Mouse (Mus musculus): ENCODE measurements around the gene Tmf1.

The Tmf1 gene

DNA sequence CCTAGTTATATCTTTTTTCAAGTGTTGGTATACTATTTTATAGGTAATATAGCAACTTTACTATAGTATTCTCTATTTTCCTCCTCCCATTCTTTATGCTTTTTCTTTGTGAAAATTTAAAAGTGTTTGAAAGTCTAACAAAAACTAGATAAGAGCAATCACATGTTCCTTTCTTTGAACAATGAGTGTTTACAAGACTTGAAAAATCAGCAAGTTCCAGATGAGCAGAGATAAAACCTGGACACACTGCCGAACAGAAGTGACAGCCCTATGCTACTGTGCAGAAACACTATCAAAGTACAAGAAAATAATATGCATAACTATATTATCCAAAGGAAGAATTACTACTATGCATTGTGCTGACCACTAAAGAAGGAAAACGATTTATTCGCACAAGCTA is 23.6 kb upstream of the Tmf1 start:
- DNase-seq, result no peak

DNA sequence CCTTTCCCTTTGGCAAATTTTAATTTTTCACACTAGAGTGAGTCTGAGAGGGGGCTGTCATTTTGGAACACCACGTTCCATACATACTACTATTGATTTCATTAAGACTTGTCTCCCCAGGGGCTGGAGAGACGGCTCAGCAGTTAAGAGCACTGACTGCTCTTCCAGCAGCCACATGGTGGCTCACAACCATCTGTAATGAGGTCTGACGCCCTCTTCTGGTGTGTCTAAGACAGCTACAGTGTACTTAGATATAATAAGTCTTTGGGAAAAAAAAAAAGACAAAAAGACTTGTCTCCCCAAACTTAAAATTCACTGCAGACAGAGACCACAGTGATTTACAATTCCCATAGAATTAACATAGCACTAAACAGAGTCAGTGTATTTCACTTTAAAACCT is 21.5 kb upstream of the Tmf1 start:
- no peak for DNase-seq

DNA sequence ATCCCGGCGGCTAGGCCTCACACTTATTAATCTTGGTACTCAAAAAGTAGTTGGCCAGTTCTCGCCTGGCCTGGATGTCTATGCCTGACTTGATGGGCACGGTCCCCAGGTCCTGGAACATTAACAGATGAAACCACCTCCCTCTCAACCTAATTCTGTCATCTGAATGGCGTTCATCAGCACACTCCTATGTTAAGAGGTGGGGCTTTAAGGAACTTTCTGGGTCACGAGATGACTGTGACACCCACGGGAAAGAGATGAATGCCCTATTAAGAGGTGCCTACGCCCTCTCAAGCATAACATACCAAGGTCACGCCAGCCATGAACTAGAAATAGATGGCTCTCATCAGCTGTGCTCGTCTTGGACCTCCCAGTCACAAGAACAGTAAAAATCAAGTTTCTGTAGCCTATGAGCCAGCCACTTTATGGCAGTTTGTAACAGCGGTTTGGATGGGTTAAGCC is 476 bp upstream of the Tmf1 start:
- no peak for DNase-seq

DNA sequence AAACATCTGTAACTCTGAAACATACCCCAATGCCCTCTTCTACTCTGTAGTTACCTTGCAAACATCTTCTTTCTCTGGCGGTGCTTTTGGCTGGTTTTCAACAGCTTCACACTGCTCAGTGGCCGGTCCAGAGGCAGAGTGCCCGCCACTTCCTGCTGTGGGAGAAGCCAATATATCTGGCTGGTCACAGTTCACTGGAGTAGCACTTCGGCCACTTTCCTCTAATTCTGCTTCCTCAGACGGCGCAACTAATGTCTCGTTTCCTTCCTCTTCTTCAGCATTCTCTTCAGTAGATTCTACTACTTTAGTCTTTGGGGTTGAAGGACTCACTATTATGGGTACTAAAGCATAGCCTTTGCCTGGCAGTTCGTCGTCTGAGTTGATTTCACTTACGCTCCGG is 3.2 kb downstream of the Tmf1 start:
- DNase-seq, result peak; percentile 65 to 80

DNA sequence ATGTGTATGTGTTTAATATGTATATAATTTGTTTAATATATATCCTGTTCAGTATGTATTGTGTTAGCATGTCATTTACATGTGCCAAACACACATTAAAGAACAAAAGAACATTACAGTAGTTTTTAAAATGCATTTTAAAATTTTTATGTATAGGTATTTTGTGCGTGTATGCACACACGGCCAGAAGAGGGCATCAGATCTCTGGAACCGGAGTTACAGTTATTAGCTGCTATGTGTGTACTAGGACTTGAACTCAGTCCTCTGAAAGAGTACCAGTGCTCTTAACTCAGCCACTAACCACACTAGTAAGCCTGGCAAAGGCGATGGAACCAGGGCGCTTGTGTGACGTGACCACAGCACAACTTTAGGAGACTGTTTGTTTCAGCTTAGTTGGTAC is 28.8 kb downstream of the Tmf1 start:
- no peak for DNase-seq

DNA sequence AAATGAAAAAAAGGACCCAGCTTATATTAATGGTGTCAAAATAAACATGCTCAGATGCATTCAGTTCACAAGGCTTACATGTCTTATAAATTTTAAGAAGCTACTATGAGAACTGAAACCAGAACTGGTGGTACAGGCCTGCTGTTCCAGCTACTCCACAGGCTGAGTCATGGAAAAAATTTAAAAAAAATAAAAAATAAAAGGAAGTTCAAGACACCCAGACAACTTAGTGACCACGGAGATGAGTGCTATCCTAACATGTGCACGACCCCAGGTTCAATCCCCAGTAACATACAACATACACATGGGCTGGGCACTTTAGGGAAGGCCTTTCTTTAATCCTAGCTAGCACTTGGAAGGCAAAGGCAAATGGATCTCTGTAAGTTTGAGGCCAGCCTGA is 29.2 kb downstream of the Tmf1 start:
- DNase-seq, result no peak

DNA sequence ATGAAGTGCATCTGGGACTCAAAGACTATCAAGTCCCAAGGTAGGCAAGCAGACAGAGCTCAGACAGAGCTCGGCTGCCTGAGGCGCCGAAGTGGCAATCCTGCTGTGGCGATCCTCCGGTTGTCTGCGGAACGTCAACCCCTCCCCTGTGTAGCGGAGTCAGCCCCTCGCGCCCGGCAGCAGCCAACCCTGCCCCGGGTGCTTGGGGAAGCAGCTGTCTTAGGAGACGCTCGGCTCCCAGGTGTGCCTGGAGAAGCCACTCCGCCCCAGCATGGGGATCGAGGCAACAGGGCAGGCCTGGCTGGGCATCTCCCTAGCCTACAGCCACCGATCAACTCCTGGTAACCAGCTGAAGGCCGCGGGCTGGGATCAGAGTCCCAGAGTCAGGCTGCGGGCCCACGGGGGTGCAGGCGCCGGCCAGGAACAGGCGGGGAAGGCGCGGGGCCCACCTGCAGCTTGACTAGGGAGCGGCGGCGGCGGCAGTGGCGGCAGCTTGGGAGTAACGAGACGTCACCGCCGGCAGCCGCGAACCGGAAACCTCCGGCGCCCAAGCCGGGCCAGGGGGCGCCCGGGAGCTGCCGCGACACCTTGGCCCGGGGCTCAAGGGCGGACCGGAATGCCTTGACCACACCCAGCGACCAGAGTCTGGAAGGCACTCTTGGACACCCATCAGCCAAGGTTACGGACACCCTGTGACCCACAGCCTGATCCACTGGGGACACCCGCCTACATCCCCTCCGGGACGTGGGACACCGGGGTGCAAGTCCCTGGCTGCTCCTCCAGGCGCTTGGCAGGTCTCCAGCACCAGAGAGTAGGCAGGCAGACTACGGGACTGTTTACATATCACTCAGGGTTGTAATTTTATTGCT is 30.3 kb downstream of the Tmf1 start, which contains the start of gene Eogt:
TSS of gene Eogt (minus strand) at position 800 of the 869 bp plus-strand sequence.
- DNase-seq, result peak; percentile 86 to 93

DNA sequence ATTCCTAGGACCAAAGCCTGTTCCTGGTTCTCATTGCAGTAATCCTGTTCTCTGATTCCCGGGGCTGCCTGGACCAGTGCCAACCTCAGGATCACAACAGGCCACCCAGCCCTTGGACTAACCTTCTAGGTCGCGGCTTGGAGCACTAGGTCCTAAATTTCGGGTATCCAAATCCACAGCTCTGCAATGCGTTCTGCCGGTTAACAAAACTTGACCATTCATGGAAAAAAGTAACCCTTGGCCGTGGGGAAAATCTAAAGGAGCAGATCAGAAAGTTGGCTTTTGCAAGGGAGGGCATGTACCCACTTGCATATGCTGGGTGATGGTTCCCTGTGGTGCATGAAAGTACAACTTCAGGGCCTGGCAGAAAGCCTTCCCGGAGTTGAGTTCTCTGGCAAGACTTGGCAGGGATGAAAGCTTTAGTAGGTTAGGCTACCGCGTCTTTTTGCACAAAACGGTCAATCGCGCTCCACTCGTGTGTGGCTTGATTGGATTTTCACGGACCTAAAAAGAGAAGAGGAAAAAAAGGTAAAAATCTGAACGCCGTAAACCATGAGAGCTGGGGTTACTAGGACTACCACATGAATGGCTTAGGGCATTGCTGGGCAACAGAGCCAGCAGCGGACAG is 31.1 kb downstream of the Tmf1 start:
- peak; percentile 84 for DNase-seq

DNA sequence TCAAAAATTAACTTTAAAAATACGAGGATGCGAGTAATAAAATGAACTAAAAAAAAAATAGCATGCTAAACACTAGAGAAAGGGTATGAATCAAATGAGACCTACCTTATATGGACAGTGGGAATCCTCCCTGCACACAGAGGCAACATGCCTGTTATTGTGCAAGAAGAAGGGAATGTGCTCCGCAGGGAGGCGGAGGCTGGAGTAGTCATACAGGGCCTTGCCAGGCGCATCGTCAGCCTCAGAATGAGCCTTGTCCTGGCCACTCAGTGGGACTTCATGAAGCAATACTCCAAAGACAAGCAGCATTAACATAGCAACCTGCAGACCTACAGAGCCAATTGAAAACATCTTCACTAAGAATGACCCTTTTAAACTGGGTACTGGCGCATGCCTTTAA is 33.8 kb downstream of the Tmf1 start:
- DNase-seq, result peak in 1 of 2 experiments; percentile 48

DNA sequence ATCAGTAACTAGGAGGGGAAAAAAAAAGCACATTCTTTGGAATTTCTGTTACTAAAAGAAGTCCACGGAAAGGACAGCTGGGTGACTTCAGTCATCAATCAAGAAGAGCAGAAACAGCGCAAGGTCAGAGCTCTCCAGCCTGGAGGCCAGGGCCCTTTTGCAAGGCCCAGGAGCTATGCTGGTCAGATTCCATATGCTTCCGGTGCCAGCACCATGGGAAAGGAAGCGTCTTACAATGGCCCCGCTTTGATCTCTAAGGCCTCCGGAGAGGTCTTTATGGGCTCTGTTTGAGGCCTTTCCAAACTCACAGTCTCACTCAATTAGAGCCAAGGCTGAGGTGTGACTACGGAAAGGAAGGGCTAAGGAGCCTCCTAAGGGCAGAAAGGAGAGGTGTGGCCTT is 34.6 kb downstream of the Tmf1 start:
- peak; percentile 78 to 89 for DNase-seq

DNA sequence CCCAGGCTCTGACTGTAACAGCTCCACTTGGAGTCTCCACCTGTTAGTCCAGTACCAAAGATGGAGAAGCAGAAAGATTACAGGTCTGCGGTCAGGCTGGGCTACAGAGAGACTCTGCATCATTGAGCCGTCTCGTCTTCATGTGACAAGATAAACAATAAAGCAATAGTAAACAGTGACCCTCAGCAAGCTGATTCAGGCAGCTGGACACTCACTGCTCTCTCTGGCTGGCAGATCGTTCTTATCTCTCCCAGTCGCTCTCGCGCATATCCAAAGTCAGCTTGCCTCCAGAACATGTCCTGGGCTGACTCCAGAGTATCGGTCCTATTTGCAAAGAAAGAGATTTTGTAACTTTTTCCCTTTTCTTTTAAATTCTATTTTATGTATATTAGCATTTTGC is 36.3 kb downstream of the Tmf1 start:
- DNase-seq, result no peak

DNA sequence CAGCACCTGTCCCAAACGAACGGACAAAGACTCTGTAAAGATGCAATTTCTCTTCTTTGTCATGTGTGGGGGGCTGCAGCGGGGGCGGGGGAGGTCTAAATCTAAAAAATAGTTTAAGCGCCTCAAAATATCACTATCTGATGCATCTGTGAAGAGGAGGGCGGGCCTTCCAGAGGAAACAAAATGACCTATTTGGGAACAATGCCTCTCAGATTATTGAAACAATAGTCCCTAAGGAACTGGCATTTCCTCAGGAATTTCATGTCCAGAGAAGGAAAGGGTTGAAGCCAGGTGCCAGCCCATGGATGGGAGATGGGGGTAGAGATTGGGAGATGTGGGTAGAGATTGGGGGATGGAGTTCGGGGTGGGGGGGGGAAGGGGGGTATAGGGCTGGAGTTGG is 37.1 kb downstream of the Tmf1 start:
- DNase-seq, result peak in 1 of 2 experiments; percentile 8

DNA sequence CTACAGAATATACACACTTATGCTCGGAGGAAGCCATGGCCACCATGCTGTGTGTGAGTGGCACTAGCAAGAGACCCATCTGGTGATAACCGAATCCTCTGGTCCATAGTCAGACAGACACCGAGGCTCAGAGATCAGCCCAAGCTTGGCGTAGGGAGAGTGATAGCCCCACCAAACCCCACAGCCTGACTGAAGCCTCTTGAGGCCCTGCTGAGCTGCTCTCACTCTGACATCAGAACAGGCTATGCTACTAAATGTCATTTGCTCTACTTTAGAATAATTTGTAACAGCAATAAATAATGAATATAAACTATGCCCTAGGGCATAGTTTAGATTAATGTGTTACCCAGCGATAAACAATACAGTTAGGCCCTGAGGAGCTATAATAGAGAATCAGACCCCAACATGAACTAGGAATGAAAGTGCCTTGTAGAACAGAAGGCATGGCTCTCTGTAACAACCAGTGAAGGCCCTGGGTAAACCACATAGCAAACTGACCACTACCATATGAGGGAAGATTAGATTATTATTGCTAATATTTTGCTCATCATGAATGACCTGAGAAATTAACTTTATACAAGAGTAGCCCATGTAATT is 46.1 kb downstream of the Tmf1 start:
- no peak for DNase-seq

DNA sequence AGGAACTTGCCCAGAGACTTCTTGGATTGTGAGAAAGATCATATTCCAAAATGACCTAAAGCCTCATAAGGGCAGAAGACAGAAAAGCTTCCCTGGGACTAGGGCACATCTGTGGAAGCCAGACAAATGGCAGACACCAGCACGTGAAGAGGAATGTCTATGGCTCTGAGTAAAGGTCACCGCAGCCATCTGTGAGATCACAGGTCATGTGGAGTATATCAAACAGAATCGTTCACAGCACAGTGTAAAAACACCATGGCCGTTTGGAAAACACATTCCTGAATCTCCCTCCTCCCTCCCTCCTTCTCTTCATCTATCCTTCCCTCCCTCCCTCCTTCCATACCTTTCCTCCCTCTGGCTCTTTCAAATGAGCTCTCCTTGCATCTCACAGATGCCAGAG is 47.1 kb downstream of the Tmf1 start:
- DNase-seq, result no peak

DNA sequence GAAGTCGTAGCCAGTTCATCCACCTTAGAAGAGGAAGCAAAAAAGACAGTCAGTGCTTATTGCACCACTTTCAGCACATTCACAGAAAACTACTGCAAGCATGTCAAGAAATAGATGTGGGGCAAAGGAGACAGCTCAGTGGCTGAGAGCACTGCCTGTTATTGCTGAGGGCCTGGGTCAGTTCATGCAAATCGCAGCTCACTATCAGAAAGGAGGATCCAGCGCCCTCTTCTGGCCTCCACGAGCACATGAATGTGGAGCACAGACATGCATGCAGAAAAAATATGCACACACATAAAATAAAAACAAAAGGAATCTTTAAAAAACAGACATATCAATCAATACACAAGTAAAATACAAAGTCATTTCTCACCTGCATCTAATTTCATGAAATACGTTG is 47.9 kb downstream of the Tmf1 start:
- no peak for DNase-seq

DNA sequence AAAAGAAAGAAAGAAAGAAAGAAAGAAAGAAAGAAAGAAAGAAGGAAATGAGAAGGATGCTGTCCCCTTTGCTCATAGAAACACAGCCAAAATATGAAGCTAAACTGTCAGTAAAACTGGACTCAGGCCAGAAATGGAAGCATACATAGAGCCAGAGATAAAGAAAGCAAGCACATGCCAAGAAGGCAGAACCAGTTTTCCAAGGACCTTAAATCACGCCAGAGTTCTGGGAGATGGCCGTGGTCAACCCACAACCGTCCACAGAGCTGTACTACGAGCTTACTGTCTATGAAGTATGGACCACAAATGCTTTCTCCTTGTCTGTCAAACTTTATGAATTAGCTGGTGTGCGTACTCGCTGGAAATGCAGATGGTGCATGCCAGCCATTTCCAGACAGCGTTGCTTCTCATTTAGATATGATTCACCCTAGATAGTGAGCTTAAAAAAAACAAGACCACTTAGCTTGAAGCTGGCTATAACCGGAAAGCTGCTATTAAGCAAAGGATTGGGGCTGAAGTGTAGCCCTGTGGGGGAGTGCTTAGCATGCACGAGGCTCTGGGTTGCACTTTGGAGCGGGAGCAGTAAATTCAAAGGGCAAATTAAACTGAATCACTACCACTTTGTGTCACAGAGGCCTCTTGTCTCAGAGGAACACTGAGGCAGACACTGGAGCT is 54.4 kb downstream of the Tmf1 start:
- DNase-seq, result peak; percentile 42 to 67

DNA sequence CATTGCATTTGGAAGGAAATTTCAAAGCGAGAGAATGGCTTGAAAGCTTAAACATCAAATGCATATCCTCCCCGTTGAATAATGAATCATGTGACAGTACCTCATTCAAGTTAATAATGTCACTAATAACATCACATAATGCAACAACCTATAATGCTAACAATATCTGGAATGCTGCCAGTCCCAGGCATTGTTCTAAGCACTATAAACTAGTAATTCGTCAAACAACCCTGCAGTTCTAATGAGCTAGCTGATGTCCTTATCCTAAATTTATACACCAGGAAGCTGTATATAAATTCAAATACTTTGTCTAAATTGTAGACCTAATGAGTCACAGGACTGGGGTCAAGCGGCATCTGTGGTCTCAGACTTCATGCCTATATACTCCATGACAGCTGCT is 58.0 kb downstream of the Tmf1 start:
- no peak for DNase-seq

DNA sequence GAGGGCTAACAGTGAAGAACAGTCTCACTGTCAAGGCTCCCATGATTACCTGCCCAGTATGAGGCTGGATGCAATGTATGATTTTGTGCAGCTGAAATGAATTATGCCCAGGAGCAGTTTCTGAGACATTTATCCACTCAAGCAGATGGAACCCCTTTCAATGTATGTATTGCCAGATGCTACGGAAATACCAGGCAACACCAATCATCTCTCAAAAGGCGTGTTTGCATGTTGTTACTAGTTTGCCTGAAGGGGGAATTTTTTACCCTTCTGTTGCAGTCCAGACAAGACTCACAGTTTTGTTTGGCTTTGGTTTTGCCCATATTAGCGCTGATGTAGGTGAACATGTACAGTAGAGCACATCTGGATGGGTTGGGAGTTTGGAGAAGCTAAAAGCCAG is 60.6 kb downstream of the Tmf1 start:
- no peak for DNase-seq

DNA sequence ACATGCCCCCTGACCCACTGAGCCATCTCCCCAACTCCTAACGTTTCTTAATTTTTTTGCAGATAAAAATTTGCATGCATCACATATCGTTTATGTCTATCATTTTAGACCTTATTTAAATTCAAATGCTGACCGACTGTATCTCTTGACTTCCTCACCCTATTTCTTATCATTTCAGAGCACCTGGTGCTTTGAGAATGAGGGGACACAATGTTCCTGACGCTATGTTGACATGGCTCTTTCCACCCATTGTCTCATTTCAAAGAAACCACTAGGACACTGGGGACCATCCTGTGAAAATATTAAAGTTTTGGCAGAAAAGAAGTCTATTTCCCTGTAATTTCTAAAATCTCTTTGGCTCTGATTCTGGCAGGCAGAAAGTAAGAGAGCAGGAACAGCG is 62.0 kb downstream of the Tmf1 start:
- DNase-seq, result no peak

DNA sequence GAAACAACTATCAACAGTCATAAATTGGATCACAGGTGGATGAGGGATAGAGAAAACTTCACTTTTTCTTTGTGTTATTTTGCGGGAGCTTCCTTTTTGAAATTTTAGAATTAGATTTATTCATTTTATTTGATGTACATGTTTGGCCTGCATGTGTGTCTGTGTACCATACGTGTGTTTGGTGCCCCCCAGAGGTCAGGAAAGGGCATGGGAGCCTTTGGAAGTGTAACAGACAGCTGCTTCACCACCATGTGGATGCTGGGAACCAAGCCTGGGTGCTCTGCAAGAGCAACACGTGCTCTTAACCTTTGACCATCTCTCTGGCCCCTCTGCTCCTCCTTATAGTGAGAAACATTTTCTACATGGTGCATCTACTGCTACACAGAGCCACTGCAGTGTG is 64.1 kb downstream of the Tmf1 start:
- no peak for DNase-seq

DNA sequence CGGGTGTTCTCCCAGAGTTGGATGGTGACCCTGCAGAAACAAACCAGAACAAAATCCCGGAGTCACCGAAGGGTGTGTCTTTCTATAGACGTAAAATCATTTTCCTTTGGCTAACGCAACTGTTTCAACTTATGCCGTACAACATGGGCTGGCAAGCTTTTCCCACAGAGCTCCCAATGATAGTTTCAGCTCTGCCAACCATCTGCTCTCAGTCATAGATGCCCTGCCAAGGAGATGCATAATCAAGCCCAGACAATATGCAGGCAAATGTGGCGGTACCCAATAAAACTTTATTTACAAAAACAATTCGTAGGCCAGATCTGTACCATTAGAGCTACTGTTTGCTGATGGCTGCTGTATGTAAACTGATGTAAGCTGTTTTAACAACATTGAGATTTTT is 66.7 kb downstream of the Tmf1 start:
- no peak for DNase-seq

DNA sequence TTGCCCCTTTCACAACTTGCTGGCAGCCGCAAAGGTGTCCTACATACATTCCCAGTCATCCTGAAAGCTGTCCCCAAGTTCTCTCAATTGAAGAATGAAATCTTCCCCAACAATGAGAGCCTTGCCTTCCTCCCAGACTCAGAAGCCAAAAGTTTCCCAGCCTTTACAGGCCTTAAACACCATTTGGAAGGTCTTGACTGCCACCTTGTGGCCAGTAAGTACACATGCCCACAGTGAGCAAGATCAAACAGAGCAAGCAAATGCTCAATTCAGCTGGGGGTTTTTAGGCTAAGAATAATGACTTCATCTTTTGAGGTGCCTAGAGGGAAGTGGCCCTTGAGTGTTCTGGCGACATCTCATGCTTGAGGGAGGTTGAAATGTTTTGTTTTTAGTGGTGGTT is 72.1 kb downstream of the Tmf1 start:
- peak; percentile 46 to 71 for DNase-seq

DNA sequence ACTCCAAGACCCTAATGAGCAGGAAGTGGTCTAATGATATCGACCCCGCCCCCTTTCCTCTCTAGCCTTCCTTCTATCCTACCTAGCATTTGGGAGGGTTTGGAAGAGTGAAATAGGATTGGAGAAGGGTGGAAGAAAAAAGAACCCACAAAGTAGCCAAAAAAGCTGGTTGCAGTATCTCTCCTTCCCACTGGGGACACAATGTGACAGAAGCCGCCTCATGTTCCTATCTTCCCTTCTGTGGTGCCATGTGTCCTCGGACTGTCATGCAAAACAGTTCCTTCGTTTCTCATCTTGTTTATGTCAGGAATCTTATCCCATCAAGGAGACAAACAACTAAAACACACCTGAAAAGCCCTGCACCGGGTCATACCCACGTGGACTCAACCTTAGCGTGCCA is 72.8 kb downstream of the Tmf1 start:
- no peak for DNase-seq
